Mouse (Mus musculus) forebrain, embryonic 11.5 days (tissue): Measurements from ENCODE around the gene Fam184a. TPM values are rescaled to one million over a fixed set of nuclear protein-coding genes. Genes with fewer than 3 reads are reported as not detected.

ENCODE experiments used
- ATAC-seq: fragments of 200-750 bp; cut with Nextera tagmentation; replicated peaks from 2 replicates; pipeline ENCODE4 v1.8.0; 2017; ENCODE audit warnings: moderate TSS enrichment; ENCODE audit not compliant: low FRiP score
- DNase-seq: peaks from one replicate; pipeline ENCODE4 v3.0.0-alpha.2; 2017; ENCODE audit warnings: low spot score
- H3K27ac ChIP-seq: fragments of 300-500 bp; sonication (generic); 2 replicates; pipeline ENCODE4 v1.5.1; 2014; ENCODE audit warnings: low read depth, low read length
- H3K27me3 ChIP-seq: fragments of 300-500 bp; sonication (generic); 2 replicates; pipeline ENCODE4 v1.6.1; 2014; ENCODE audit warnings: mild to moderate bottlenecking, low read length, mixed read lengths; ENCODE audit not compliant: control insufficient read depth, insufficient read depth
- H3K36me3 ChIP-seq: fragments of 300-500 bp; sonication (generic); 2 replicates; pipeline ENCODE4 v1.6.1; 2014; ENCODE audit warnings: mild to moderate bottlenecking, low read length, moderate library complexity, mixed read lengths; ENCODE audit not compliant: control insufficient read depth, insufficient read depth
- H3K4me1 ChIP-seq: fragments of 300-500 bp; sonication (generic); replicated peaks from 2 replicates; pipeline ENCODE4 v1.6.1; 2014; ENCODE audit warnings: low read length, mixed read lengths; ENCODE audit not compliant: control insufficient read depth, insufficient read depth
- H3K4me2 ChIP-seq: fragments of 300-500 bp; sonication (generic); 2 replicates; pipeline ENCODE4 v1.6.1; 2014; ENCODE audit warnings: low read depth, mild to moderate bottlenecking, low read length, moderate library complexity, mixed read lengths; ENCODE audit not compliant: severe bottlenecking
- H3K4me3 ChIP-seq: fragments of 300-500 bp; sonication (generic); 2 replicates; pipeline ENCODE4 v1.5.1; 2014; ENCODE audit warnings: low read depth, low read length
- H3K9ac ChIP-seq: fragments of 300-500 bp; sonication (generic); 2 replicates; pipeline ENCODE4 v1.6.1; 2014; ENCODE audit warnings: low read length
- H3K9me3 ChIP-seq: fragments of 300-500 bp; sonication (generic); 2 replicates; pipeline ENCODE4 v1.6.1; 2016; ENCODE audit warnings: low read length, mixed read lengths; ENCODE audit not compliant: control insufficient read depth
- WGBS: fragments of 180-500 bp; shearing (Covaris S2); extraction: QIAGEN DNeasy Blood & Tissue Kit; methylation state at CpG from one replicate; pipeline ENCODE4 v1.1.7; 2014; 5-methylcytosine and 5-hydroxymethylcytosine counted together
- polyA plus RNA-seq: library from polyadenylated mRNA; unstranded; fragments of >200 nt; fragmentation: Nextera tagmentation; extraction: Ambion mirVana; gene quantifications from 2 replicates; pipeline ENCODE4 v1.2.1, GENCODE M21; 2014

Gene Fam184a
- polyA plus RNA-seq, 1 experiment from 2014 or later: 6.1 TPM

DNA sequence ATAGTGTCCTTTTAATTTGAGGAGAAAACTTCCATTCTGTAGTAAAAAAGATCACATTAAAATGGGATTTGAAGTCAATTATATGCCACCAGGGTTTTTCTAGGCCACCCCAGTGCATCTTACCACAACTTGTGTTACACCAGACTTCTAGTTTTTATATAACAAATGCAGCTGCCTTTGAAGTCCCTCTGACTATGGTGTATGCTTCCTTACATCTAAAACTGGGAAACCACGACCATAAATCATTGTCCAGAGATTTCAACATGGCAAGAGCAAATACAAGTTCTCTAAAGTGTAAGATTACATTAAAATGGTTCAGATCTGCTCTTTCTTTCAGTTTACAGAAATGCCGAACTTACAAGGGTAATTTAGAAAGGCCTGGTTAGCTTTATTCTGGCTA is 142.6 kb downstream of the Fam184a start:
- Histone ChIP-seq H3K27ac (no peak overlapping the region), H3K9me3 (no peaks in the 10 kb centered on the region), H3K27me3 (no peaks in the 10 kb centered on the region), H3K4me1 (no peaks in the 10 kb centered on the region), H3K9ac (no peak overlapping the region), H3K4me3 (no peak overlapping the region), H3K4me2 (no peak overlapping the region), H3K36me3 (peaks cover 2% of the 10 kb centered on the region; the same call in 1 of the 2 replicates)
- WGBS: 85% methylated on average over 2 of the region's 2 CpGs
- ATAC-seq (no peak), DNase-seq (no peak)

DNA sequence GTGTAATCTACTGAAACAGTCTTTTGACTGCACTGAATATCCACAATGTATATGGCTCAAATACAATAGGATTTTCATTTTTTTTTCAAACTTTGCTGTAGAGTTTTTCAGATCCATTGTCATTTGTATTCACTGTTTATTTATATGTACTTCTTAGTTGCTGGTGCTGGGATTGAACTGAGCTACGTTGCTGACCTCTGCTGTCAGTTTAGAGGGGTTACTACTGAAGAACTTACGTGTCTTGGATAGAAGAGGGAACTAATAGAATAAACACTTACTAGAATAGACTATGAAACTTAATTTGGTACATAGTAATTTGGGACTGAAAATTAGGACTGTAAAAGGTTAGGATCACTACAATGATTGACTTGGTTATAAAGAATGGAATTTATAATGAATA is 145.6 kb downstream of the Fam184a start:
- H3K4me3 ChIP-seq: no peak overlapping the region
- peaks cover 2% of the 10 kb centered on the region; the same call in 1 of the 2 replicates for H3K36me3 ChIP-seq
- no peaks in the 10 kb centered on the region for H3K9me3 ChIP-seq
- WGBS: 77% methylated on average over 2 of the region's 2 CpGs
- H3K27ac ChIP-seq: no peak overlapping the region
- DNase-seq: no peak
- no peak for ATAC-seq
- H3K27me3 ChIP-seq: no peaks in the 10 kb centered on the region
- no peak overlapping the region for H3K4me2 ChIP-seq
- no peak overlapping the region for H3K9ac ChIP-seq
- H3K4me1 ChIP-seq: no peaks in the 10 kb centered on the region

DNA sequence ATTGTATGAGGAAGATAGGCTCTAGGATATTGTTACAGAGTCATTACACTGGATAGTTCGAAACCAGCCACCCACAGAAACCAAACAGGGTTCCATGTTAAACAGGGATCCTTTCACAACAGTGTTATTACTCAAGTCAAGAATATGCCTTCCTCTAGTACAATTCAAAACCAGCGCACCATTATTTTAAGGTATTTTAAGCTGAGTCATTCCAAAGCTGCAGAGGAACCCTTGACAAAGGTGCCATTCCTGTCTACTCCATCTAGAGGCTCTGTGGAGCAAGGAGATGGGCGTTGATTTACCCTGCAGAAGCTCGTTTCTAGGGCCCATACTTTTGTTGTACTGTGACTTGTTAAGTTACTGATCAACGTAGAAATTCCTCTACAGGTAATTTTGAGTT is 152.1 kb downstream of the Fam184a start:
- Histone ChIP-seq H3K9me3 (no peaks in the 10 kb centered on the region), H3K27ac (no peak overlapping the region), H3K9ac (peak overlapping the region; percentile 1; the same call in 1 of the 2 replicates), H3K4me3 (peak overlapping the region; percentile 29), H3K36me3 (no peaks in the 10 kb centered on the region), H3K4me1 (0 out of 2 replicates have a peak, but pooled peaks cover 6% of the 10 kb centered on the region), H3K27me3 (no peaks in the 10 kb centered on the region), H3K4me2 (peak overlapping the region; percentile 45)
- no peak for ATAC-seq
- 49% methylated on average over 5 of the region's 5 CpGs for WGBS
- DNase-seq: no peak

DNA sequence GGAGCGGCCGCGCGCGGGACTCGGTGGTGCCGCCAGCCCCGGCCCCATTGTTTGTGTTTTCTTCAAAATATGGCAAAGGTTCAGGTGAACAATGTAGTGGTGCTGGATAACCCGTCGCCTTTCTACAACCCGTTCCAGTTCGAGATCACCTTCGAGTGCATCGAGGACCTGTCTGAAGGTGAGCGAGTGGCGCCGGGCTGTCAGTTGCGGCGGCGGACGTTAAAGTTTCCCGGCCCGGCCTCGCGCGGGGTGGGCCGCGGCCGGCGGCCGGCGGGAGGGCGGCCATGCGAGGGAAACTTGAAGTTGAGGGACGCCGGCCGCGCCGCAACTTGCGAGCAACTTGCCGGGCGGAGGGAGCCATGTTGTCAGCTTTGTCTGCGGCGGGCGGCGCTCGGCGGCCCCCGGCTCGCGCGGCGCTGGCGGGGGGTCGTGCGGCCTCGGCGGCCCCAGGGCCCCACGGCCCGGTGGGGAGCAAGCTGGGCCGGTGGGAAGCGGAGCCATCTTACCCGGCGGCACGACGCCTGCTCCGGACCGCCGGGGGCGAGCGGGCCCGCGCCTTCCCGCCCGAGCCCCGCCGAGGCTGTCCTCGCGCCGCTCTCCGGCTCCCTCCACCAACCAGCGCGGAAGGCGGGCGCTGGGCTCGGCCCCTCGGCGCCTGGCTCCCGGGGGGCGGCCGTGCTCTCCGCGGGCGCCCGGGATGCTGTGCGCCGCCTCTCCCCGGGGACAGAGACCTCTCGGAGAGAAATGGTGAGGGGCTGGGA is 153.6 kb downstream of the Fam184a start:
- Histone ChIP-seq H3K4me3 (peak overlapping the region; percentile 97), H3K9me3 (no peaks in the 10 kb centered on the region), H3K36me3 (no peaks in the 10 kb centered on the region), H3K9ac (peak overlapping the region; percentile 99), H3K4me2 (peak overlapping the region; percentile 52), H3K27ac (peak overlapping the region; percentile 98), H3K4me1 (0 out of 2 replicates have a peak, but pooled peaks cover 6% of the 10 kb centered on the region), H3K27me3 (no peaks in the 10 kb centered on the region)
- 1% methylated on average over 88 of the region's 99 CpGs for WGBS
- DNase-seq (peak; percentile 80), ATAC-seq (peak; percentile 48)

DNA sequence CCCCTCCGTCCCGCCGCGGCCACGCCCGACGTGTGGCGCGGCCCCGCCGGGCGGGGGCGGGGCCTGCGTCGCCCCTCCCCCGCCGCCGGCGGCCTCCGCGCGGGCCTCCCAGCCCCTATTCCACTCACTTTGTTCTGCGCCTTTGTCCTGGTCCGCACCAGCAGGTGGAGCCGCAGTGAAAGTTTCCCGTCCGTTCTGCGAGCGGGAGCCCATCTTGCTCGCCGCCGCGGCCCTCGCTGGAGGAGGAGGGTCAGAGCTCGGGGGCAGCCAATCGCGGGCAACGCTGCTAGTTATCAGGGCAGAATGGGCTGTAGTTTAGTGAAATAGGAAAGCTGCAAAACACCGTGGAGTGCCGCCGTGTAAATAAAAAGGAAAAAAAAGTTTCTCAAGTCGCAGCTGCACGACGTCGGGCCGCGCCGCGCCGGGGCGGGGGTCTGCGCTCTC is 154.2 kb downstream of the Fam184a start, which contains the start of gene Asf1a:
Gene Asf1a (plus strand): TSS at position 81 of the 444 bp plus-strand sequence.
- H3K9ac ChIP-seq: peak within 1 kb of the TSS; percentile 99
- peak within 1 kb of the TSS; percentile 98 for H3K27ac ChIP-seq
- H3K36me3 ChIP-seq: no peaks in the 10 kb centered on the region
- H3K4me2 ChIP-seq: peak within 1 kb of the TSS; percentile 57
- peak within 1 kb of the TSS; percentile 97 for H3K4me3 ChIP-seq
- no peaks in the 10 kb centered on the region for H3K27me3 ChIP-seq
- ATAC-seq: peak; percentile 97
- peak; percentile 98 for DNase-seq
- H3K9me3 ChIP-seq: no peaks in the 10 kb centered on the region
- H3K4me1 ChIP-seq: 0 out of 2 replicates have a peak, but pooled peaks cover 6% of the 10 kb centered on the region
- WGBS: under 1% methylated on average over 52 of the region's 52 CpGs

DNA sequence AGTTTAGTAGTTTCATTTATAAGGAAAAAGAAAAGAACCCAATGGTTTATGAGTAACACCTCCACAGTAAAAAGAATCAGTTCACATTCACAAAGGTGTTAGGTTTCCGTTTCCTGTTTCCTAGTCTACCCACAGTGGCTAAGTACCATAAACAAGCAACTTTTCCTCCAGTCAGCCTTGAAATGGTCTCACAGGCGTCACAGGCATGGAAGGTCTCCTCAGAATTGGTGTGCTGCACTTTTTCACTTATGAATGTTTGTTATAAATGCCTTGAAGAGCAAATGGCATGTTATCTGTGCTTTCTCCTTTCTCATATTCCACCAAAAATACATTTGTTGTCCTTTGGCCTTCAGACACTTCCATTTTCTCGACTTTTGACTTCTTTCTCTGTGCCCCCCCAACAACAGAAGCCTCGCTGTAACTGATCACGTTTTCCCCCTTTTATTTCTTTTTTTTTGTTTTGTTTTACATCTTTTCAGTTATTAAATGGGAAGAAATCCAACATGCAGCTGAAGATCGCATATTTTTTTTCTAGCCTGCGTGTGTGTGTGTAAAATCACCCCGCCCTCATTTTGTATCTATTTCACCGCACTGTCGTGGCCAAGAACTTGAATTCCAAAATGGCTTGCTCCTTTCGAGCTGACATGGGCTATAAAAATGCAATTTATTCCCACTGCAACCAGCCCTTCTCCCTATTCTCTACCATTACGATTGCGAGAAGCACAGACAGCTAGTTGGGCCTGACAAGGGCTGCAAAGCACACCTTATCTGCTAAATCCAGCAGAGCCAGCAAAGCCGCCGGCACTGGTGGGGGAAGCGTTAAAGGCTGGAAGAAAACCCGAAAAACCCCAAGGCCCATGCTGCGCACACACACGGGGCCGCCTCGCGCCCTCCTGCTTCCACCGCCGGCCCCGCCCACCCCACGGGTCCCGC is 154.9 kb downstream of the Fam184a start:
- WGBS: 11% methylated on average over 26 of the region's 27 CpGs
- Histone ChIP-seq H3K27me3 (no peaks in the 10 kb centered on the region), H3K9me3 (no peaks in the 10 kb centered on the region), H3K36me3 (no peaks in the 10 kb centered on the region), H3K4me3 (peak overlapping the region; percentile 97), H3K4me1 (0 out of 2 replicates have a peak, but pooled peaks cover 6% of the 10 kb centered on the region), H3K27ac (peak overlapping the region; percentile 63; the same call in 1 of the 2 replicates), H3K4me2 (peak overlapping the region; percentile 57), H3K9ac (peak overlapping the region; percentile 99)
- ATAC-seq: no peak; the same call in 1 of the 2 replicates
- DNase-seq: no peak

DNA sequence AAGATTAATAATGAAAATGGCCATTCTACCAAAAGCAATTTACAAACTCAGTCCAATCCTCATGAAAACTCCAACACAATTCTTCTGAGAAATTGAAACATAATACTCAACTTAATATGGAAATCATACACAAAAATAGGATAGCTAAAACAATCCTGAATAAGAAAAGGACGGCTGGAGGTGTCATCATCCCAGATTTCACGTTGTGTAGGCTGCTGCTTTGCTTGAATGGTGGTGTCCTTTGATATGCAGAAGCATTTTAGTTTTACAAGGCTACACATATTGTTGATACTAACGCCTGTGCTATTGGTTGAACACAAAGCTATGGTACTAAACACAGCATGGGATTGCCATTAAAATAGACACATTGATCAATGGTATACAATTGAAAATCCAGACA is 165.1 kb downstream of the Fam184a start:
- Histone ChIP-seq H3K4me1 (no peaks in the 10 kb centered on the region), H3K9me3 (no peaks in the 10 kb centered on the region), H3K27me3 (no peaks in the 10 kb centered on the region), H3K4me2 (no peak overlapping the region), H3K4me3 (no peak overlapping the region), H3K36me3 (no peaks in the 10 kb centered on the region), H3K9ac (no peak overlapping the region), H3K27ac (no peak overlapping the region)
- no peak for ATAC-seq
- 67% methylated on average over 3 of the region's 3 CpGs for WGBS
- no peak for DNase-seq
